Mouse (Mus musculus) granulocyte monocyte progenitor cell, adult 5-6 weeks (primary cell): ENCODE measurements around the gene Ufc1. TPM values are rescaled to one million over a fixed set of nuclear protein-coding genes. Genes with fewer than 3 reads are reported as not detected.
A peak's percentile ranks its signal among the peaks of the same experiment; 100 is the strongest.
"Not testable (repeated sequence)": the region's sequence is repeated elsewhere in the genome, so short reads cannot be mapped to it uniquely, and the experiment has no call there.

Experiments
- ATAC-seq: replicated peaks from 2 replicates; pipeline ENCODE4 v1.8.0; 2016; ENCODE audit warnings: mild to moderate bottlenecking, moderate TSS enrichment, inconsistent platforms; ENCODE audit not compliant: poor library complexity, severe bottlenecking
- total RNA-seq, 2 experiments: library from RNA; stranded (forward) in 1 of 2; stranded (reverse) in 1 of 2; fragments of 200-712, 200-1000 nt in 1 of 2; fragments of >200 nt in 1 of 2; fragmentation: Nextera tagmentation in 1 of 2; gene quantifications; 2 replicates each; pipeline ENCODE4 v1.2.3; 2014 to 2017

Gene Ufc1
- total RNA-seq (2014; fragmentation: Nextera tagmentation) (142 and 143 TPM in 2 replicates), total RNA-seq (2017) (108 and 113 TPM in 2 replicates)

DNA sequence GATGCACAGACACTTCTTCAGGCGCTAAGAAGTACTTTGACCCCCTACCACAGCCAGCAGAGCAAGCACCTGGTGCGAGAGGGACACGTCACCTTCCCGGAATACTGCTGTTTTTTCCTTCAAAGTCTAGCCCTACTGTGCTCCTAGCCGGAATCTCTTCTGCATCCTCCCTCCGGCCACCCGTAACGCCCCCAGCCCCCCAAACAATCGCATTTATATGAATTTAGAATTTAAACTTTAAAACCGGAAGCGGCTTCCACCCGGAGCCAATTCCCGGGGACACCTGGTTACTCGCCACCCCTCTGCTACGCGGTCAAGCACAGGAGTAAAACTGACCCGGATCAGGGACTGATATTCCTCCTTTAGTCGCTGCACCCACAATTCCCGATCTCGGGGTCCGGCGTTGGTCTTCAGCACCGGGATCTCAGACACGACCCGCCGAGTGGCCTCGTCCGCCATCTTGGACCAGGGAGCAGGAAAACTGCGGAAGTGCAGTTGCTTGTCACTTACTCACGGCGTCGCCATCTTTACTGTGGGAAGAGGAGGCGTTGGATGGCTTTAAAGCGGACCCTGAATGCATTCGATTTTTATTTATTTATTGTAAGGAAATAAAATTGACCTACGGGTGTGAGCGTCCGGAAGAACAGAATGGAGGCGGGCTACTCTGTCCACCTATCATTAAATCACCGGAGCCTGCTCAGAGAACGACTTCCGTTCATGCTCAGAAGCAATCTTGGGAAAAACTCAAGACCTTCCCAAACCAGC lies at the start of gene Ufc1:
Ufc1 (minus strand) TSS at position 727 of the 765 bp plus-strand sequence.
- peak; percentile 98 for ATAC-seq

DNA sequence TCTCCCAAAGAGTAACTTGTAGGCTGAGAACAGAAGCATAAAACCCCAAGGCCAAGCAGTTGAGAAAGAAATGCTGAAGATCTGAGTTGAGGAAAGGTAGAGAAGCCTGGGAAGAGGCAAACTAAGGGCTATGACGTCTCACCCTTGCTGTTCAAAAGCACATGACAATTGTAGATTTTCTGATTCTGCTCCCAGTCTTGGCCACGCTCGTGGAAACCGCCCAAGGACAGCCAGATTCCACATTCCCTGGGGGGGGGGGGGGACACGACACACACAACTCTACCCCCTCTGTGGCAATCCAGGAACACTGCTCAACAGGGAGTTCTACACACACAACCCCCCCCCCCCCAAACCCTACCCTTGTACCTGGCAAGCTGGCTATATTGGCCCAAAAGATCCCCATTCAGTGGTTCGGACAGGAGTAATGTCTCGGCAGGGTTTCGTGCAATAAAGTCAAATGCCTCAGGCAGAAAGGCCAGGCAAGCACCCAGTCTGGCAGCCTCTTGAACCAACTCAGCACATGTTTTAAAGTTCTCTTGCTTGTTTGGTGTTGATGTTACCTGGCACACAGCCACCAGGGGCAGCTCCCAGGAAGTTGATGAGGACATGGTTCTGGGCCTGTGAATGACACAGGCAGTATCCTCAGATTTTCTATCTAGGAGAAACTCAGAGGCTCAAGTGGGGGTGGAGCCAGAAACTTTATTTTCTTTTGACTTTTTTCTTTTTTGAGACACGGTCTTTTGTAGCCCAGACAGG lies 49.3 kb upstream of the Ufc1 start:
- ATAC-seq = no peak

DNA sequence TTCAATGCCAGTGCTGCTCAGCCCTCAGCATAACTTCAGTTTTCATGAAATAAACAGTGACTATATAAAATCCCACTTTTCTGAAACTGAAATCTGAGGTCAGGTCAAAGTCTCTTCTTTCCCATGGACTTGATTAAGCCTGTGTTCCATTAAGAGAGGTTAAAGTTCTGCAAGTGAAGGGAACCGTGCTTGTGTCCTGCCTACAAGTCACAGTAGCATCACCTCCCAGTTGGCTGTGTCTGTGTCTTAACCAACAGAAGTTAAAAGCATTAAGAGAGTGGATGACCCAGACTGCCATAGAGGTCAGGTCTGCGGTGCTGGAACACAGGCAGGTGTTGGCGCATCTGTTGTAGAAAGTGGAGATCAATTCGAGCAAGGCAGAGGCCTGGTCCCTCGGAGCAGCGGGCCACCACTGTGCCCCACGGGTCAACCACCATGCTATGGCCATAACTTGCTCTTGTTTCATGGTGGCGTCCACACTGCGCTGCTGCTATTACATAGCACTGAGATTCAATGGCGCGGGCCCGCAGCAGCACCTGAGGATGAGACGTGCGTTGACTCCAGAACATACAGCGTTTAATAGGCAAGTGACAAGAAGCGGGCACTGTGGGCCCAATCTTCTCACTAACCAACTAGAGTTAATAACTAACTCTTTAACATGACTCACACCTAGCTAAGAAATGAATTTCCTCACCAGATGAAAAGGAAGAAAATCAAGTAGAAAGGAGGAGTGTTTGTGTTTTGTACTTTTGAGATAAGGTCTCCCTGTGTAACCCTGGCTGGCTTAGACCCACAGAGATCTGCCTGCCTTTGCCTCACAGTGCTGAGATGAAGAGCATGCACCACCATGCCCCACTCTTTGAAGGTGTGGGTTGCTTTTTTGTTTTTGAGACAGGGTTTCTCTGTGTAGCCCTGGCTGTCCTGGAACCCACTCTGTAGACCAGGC lies 47.7 kb upstream of the Ufc1 start:
- no peak for ATAC-seq

DNA sequence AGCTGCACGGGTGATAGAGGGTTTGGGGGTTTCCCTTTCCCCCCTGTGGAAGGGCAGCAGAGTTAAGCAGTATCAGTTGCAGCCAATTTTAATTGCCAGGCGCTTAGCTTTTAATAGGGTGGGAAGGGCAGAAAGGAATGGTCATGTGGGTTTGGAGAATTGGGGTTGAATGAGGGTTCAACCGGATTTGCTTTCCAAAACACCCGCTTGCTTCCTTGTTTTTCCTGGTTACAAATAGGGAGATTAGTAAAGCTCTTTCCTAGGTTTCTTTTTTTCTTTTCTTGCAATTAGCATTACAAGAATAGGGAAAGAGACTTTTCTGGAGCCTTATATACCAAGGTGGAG lies 35.4 kb upstream of the Ufc1 start:
- no peak for ATAC-seq

DNA sequence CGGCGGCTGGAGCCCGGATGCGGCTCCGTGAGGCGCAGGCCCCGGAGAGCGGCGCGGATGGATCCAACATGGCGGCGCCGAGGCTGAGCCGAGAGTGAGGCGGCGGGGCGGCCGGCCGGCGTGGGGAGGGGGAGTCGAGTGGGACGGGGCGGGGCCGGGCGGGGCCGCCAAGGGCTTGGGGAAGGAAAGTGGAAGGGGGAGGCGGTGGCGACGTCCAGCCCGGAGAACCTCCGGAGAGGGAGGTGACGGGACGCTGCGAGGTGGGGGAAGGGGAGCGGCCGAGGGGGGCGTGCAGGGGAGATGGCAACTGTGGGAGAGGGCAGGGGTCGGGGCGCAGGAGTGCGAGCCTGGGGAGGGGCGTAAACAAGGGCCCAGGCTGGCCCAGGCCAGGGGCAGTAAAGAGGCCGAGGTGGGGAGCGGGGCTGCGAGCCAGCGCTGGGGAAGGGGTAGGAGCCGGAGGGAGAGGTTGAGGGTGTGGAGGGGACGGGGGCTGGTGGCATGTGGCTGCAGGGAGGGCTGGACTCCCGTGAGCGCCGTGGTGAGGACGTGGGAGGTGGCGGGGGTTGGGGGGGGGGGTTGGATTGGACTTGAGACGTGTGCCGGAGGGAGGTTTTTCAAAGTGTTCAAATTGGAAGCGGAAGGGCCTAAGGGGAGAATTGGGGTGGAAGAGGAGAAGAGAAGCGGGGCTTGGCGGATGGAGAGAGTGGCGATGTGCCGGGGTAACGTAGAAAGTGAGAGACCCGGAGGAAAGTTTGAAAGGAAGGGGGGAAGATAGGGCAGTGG lies 34.8 kb upstream of the Ufc1 start:
- ATAC-seq = peak; percentile 57

DNA sequence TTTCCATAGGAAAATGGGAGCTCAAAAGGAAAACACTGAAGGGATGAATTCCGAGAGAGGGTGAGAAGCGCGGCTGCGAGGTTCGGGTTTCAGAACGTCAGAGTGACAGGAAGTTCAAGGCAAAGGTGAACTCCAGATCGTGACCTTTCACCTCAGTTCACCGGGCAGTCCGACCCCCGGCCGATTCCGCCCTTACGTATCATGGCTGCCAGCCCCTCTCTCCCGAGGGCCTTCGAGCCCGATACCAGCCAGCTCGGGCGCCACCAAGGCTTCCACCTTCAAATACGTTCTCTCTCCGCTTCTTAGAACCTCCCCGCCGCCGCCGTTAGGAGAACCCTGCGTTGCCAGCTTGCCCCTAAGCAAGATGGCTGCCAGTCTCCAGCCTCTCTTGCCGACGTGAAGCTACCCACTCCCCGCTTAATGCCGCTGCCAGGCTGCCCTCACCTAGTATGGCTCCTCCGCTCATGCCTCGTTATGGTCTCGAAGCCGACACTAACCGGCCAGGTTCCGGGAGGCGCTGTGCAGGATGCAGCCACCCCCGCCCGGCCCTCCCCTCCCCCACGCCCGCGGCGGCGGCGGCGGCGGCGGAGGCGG lies 34.1 kb upstream of the Ufc1 start, which contains the start of gene Dedd:
Dedd (plus strand) TSS at position 307 of the 594 bp plus-strand sequence.
- peak; percentile 81 for ATAC-seq

DNA sequence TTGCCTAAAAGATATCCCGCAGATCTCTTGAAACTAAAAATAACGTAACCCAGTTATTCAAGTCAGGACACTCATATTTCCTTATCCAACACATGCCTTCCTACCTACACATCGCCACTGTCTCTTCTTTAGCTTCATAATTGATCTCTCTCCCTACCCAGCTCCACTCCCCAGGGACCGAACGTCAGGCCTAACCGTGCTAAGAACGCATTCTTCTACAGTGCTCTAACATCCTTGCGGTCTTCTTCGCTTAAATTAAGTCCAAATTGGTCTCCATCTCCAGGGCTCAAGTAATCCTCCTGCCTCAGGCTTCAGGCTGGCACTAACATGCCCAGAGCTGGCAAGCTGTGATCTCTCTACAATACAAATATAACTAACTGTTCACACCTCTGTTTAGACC lies 33.4 kb upstream of the Ufc1 start:
- ATAC-seq = no peak

DNA sequence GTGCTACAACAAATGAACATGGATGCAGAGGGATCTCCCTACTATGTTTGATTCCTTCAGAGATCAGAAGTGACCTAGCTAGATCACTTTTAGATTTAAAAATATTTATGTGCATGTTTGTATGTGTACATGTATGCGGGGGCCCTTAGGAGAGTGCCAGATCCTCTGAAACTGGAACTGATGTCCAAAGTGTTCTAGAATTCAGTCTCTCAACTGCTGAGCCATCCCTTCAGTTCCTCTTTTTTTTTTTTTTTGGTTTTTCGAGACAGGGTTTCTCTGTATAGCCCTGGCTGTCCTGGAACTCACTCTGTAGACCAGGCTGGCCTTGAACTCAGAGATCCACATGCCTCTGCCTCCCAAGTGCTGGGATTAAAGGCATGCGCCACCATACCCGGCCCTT lies 31.8 kb upstream of the Ufc1 start:
- peak; percentile 21; the same call in 1 of the 2 replicates for ATAC-seq

DNA sequence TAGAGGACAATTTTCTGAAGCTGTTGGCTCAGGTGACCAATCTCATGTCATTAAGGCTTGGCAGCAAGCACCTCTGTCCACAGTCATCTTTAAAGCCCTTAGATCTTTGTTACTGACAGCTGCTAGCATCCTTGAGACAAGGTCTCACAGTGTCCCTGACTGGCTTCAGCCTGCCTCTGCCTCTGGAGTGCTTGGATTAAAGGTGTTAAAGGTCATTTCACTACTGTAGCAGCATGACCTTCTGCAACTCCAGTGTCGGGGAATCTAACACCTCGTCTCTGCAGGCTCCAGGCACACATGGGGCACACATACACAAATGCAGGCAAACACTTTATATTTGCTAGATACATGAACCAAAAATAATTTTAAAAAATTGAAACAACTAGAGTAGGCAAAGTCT lies 30.7 kb upstream of the Ufc1 start:
- no peak for ATAC-seq

DNA sequence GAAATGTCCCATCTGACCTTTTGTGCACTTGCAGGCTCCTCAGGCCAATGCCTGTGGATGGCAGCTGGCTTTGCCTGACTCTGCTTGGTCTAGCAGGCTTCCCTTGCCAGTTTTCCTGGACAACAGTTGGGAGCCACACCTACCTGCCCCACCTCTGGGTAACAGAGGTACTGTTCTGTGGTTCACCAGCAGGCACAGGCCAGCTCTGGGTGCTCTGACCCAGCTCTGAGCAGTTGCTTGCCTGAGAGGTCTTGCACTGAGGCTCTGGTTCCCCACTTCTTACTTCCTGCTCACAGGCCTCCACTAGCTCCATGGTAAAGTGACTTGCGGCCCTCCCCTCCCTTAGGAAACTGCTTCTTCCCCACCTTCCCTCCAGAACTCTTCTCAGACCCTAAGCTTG lies 27.2 kb upstream of the Ufc1 start:
- peak; percentile 48 for ATAC-seq

DNA sequence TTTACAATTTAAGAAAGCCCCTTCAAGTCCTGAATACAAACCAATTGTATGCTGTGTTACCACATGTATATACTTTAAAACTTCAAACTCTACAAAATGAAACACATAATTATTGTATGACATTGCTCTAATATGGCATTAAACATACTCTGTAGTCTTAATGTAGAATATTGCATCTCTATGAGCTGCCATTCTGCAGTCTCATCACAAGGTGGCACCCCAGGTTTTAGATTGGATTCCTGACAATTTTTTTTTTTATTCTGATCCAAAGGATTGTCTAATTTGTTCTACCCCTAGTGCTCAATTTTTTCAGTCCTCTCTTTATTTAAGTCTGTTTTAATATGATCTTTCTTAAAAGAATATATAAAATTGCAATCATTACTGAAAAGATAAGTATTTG lies 26.6 kb upstream of the Ufc1 start:
- peak; percentile 63 for ATAC-seq

DNA sequence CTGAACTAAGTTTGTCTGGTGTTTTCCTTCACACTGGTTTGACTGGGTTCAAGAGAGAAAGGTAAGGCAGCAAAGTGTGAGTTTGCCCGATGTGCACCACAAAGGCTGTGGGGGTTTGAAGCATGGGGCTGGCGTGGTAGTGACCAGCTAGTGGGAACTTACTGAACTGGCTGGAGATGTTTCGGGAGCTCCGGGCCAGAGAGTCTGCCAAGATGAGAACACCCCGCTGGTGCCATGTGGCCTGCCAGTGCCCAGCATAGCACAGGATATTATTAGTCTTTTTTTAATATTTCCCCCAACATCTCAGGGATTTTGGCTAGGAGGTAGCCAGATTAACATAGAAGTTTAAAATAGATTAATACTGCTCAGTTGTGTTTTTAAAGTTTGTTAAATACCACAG lies 25.3 kb upstream of the Ufc1 start:
- ATAC-seq = no peak

DNA sequence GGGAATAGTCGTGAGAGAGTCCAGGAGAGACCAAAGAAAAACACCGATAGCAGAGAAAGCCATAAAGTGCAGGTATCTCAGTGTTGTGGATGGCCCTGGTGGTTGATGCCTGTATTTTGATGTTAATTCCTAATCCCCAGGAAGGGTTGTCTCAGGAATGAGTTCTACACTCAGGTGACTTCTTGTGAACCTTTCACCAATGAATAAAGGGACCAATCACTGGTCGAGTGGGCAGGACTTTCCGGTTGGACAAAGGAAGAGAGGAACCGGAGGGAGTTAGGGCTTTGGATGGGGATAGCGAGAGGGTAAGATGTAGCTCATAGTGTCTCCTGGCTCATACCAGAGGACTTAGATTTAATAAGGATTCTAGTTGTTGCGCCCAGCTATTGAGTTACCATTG lies 24.9 kb upstream of the Ufc1 start:
- no peak for ATAC-seq

DNA sequence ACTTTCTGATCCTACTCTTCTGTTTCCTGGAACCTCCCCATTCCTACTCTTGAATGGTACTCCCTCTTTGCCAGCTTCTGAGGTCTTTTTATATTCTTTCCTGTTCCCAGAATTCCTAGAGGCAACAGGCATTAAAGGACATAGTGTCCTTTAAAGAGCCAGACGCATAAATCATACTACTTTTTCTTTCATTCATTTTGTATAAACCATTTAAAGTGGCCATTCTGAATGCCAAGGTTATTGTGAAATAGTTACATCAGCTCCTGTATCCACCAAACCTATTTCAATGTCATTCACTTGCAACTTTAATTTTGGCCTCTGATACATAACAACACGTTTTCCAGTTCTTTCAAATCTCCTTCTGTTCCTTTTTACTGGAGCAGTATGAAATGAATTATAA lies 14.5 kb upstream of the Ufc1 start:
- ATAC-seq = no peak

DNA sequence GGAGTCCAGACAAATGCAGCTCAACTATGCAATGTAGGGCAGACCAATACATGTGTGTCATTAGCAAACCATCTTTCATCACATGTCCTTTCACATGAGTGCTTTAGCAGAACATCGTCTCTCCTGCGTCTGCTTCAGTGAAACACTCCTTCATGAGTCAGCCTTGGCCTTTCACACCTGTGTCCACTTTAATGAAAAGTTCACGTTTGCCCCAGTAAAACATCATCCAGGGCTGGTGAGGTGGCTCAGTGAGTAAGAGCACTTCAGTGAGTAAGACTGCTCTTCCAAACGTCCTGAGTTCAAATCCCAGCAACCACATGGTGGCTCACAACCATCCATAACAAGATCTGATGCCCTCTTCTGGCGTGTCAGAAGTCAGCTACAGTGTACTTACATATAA lies 11.3 kb upstream of the Ufc1 start:
- ATAC-seq = not testable (repeated sequence)

DNA sequence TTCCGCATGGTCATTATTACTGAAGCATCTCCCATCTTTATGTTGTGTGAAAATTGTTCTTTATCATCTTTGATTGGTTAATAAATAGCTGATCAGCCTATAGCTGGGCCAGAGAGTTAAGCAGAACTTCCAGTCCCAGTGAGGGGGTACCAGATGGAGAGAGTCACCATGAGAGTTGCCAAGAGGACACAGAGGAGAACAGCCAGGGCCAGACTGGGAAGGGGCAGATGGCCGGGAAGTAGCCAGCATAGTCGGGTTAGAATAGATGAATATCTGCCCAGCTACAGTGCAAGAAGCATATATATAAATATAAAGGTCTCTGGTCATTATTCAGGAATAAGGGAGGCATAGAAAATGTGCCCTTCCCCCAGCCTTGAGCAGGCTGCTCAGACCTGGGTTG lies 3.4 kb upstream of the Ufc1 start:
- ATAC-seq = no peak

DNA sequence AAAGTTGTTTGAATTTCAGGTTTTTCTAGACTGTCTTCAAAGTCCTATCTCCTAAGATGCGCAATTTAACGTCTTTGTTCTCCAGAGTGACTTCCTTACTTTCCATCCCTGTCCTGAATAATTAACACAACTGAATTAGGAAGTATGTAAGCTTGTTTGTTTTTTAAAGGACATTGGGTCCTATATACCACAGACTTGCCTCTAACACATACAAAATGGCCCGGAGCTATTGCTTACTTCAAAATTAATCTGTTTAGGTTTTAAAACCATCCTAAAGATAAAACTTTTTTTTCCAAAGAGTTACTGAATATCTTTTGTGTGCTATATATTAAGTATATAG lies 209 bp upstream of the Ufc1 start:
- ATAC-seq = no peak

DNA sequence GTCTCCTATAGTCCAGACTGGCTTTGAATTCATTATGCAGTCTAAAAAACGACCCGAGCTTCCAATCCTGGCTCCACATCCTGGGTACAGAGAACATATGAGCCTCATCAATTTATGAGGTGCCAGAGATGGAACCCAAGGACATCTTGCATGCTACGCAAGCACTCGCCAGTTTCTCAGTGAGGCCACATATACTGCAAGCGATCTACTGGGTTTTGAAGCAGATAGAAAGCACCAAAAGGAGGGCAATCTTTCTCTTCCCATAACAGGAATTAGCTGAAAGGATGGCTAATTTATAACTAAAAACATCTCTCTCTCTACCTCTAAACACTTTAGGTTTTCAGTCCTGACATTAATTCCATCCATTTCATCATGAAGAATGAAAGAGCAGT lies 922 bp downstream of the Ufc1 start:
- ATAC-seq = no peak

DNA sequence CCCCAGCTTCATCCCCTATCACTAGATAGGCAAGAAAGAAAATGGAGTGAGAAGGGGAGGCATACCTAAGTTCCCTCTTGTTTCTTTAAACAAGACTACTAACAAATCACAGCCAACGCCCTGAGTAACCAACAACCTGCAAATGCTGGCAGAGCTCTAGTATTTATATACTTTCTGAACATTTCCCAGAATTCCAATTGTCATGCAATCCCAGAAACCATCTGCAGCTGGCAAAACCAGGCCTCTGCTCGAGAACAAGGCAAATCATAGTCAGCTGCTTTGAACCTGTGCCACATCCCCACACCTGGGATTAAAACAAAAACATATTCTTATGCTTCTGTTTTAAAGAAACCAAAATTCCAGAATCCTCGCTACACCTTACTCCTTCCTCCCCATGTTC lies 1.5 kb downstream of the Ufc1 start:
- ATAC-seq = no peak

DNA sequence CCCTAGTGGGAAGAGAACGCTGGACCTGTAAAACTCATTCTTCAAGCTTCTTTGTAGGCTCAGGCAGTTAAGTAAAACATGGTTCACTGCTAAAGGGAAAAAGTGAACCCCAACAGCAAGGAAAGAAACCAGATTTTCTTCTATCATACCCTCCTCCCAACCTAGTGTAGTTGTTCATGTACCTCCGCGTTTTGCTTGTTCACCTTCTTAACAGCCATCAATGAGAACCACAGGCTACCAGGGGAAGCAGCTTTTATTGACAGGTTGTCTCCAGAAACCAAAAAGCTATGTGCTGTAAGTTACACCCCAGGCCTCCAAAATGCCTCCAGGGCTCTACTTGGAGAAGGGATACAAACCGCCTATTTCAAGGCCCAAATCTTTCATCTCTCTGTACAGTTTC lies 6.5 kb downstream of the Ufc1 start:
- ATAC-seq = no peak
